Mouse (Mus musculus): ENCODE data around the gene Ppp1r3a.
"Not testable (repeated sequence)": the region's sequence is repeated elsewhere in the genome, so short reads cannot be mapped to it uniquely, and the experiment has no call there.

Ppp1r3a gene

DNA sequence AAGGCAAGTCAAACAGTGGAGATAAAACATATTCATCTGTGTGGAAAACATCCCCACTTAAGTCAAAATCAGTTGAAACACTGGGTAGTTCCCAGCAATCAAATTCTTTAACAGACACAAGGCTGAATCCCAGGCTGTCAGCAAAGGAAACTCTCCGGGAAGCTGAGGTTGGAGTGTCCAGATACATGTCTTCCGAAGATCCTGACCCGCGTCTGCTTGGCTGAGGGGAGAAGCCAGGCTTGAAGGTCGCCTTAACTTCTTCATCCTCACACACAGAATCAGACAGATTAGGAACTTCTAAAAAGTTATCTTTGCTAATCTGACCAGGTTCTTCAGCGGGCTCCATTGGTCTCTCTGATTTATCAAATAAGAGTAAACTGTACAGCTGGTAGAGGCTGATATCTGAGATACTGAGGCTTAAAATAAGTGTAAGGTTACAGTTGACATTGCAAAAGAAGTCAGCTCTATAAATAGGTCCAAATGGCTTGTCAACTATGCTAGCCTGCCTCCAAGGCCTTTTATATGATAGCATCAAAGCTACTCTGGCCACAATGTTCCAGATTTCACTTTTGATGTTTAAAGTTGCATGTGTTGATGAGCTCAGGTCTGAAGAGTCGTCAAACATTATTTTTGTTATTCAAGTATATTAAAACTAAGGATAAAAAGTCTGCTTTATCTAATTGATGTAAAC is at the start of gene Ppp1r3a:
Gene Ppp1r3a, minus strand, starts transcription at position 374 of the 691 bp plus-strand sequence.
- DNase-seq: no peak

DNA sequence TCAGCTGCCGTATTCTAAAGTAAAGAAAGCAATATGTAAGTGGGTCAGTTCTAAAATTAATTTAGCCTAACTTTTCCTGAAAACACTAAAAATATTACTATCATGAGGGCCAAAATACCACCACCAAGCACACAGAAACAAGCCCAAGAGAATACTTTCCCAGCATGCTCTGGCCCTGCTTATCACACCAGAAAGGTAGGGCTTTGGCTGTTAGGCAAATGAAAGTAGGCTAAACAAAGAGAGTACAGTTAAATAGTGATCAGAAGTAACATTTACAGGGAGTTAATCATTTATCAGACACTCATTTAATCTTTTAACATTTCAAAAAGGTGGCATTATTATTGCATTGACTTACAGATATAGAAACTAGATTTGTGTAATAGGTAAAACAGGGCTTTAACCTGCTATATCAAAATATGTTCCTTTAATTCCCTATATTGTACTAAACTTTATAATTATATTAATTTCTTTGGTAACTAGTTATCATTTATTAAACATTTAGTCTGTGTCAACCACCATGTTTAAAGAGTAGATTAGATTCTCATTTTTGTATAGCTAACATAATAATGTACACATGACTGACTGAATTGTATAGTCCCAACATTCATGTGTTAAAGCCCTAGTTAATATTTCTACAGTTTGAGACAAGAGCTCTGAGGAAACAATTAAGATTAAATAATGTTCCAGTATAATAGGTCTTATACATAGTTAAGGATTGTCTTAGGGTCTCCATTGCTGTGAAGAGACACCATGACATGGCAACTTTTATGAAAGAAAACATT is 32.3 kb upstream of the Ppp1r3a start:
- no peak for DNase-seq

DNA sequence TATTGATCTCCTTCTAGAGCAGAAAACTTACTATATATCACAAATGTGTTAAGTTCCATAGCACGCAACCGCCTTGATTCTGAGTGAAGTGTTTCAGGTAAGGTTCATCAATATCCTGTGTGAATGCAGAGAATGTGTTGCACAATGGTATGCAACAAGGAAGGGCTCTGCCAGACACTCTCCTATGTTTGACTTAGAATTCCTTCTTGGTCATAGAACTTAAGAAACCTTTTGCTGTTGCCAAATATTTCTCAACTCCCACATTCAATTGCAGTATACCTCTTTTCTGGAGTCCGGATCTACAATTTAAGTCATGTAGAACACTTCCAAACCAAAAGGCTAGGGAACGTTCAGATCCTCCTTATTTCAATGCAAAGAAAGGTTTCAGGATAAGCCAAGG is 22.8 kb upstream of the Ppp1r3a start:
- DNase-seq: no peak

DNA sequence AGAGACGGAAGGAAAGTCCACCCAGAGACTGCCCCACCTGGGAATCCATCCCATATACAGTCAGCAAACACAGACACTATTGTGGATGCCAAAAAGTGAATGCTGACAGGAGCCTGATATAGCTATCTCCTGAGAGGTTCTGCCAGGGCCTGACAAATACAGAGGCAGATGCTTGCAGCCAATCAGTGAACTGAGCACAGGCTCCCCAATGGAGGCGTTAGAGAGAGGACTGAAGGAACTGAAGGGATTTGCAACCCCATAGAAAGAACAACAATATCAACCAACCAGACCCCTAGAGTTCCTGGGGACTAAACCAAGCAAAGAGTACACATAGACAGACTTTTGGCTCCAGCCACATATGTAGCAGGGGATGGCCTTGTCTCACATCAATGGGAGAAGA is 16.6 kb upstream of the Ppp1r3a start:
- DNase-seq: no peak

DNA sequence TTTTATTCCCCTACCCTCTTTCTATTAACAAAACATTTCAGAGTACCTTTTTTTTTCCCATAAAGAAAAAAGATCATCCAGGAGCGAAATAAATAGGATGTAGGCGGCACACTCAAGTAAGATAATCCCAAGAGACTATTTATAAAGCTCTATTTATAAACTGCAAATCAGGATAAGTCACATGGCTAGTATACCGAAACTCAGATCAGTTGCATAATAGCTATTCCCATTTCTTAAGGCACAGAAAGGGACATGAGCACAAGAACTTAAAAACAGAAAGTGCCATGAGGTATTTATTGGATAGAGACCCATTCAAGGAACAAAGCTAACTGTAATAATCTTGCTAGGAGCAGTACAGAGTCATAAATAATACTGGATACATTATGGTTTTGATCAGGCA is 2.4 kb upstream of the Ppp1r3a start:
- DNase-seq: no peak

DNA sequence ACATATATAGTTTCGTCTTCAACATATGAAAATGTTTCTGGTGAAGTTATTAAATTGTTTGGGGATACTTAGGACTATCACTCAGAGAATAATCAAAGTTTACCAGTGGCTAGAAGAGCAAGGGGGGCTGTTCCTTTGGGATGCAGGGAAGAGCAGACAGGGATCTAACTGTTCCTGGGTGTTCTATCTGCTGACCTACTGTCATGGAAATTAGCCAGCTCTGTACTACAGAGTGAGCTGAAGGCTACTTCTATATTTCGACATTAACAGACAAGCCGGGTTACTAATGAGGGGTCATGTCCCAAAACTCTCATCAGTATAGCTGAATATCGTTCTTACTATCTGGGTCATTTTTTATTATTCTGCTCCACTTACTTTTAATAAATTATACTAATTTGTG is 1.6 kb downstream of the Ppp1r3a start:
- DNase-seq: no peak

DNA sequence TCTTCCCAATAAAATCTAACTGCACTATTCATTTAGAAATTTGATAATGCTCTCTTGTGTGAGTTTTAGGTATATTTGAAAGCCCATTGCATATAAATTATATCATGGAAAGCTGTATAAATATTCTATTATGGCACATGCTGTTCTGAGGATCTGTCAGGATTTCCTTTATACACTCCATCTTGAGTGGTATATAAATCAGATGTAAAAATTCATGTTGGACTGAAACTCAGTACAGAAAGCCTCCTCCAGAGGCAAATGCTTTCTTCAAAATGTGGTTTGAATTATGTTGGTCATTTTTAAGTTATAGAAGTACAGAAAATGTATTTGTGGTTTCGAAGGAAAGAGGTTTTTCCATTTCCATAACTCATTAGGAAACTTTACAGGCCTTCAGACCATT is 2.9 kb downstream of the Ppp1r3a start:
- DNase-seq: no peak

DNA sequence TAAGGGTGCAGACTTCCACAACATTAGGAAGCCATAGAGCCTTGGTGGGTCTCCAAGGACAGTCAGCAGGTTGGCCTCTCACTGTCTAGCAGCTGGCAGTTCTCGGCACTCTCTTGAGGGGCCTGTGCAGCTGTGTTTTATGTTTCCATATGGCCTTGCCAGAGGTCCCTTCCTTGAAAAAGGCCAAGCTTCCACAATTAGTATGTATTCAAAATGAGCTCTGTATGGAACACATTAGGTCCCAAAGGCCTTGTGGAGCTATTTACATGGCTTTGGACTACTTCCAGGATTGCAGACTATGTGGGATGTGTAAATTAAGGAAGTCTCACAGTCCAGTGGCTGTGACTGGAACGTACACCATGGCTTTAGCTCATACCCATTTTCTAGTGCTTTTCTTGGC is 8.1 kb downstream of the Ppp1r3a start:
- DNase-seq: peak; percentile 24

DNA sequence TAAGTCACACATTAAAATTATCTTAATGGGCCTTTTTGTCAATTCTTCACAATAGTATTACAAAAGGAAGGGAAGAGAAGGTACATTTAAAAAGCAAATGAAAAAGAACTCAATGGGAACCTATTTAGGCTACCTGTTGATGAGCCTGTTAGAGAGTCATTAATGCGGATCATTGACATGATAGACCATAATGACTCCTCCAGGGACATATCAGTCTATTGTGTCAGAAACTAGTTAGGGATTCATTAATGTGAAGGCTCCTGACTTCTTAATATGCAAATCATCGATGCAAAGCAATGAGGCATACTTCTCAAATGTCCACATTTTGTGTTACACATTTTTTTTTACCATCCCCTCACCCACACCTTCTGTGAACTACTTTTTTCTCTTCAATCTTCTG is 19.1 kb downstream of the Ppp1r3a start:
- no peak for DNase-seq

DNA sequence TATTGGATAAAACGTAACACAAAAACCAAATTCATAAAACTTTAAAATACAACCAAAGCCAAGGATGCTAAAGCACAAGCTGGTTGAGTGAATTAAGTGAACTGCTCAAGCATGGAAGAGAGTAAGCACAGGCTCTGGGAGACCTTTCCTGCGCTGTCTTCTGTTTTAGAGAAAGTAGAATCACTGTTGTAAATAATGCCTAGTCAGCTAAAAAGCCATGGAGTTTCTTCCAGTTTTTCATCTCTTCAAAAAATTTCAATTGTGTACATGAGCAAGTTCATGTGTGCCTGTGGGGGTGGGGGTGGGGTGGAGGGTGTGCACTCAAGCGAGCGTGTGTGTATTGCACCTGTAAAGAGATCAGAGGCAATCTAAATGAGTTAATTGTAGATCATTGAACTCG is 24.1 kb downstream of the Ppp1r3a start:
- DNase-seq: no peak

DNA sequence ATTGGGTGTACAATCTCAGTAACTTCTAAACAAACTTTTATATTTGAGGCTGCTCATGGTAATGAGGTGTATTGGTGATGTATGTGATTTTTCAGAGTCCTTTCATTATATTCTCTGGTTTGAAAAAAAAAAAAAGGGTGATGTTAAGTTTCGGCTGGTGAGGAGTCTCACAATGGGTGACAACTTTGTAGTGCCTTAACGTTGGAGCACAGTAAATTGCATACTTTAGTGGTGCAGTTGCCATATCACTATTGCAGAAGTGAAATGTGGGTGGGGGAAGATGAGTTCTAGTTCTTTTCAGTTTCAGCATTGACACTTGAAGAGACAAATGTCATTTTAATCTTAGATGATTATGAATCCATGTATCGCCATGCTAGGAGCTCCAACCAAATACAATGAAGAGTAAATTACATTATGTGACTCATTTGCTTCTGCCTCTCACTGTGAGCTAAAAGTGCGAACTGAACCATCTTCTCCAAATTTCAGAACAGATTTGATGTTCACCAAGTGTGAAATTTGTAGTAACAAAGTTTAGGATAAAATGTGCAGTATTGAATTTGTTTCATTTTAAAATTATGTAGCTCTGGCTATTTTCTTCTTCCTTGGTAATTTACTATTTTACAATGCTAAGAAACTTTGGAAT is 34.2 kb downstream of the Ppp1r3a start:
- no peak for DNase-seq

DNA sequence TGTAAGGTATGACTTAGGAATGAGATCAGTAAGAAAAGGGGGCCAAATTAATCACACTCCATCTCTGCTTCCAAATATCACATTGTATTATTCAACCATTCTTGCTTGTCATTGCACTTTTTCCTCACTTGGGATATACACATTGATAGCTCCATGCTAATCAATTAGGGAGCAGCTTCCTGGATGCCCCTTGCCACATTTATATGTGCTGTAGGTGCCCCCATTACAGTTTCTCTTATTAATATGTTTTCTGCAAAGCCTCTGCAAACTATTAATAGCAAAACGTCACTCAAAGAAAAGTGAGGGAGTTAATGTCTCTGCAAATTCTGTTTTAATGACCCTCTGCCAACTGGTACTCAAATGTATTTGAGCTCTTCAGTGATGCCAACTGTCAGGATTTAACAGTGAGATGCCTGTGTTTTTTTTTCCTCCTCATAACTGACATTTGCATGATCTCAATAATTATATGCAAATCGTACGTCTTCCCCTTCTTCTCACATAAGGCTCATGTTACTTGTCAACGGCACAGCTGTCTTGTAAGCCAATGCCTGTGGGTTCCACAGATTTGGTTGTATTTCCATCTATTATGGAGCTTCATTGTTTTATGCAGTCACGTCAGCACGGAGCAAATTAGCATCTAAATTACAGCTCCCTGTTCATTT is 34.8 kb downstream of the Ppp1r3a start:
- DNase-seq: no peak

DNA sequence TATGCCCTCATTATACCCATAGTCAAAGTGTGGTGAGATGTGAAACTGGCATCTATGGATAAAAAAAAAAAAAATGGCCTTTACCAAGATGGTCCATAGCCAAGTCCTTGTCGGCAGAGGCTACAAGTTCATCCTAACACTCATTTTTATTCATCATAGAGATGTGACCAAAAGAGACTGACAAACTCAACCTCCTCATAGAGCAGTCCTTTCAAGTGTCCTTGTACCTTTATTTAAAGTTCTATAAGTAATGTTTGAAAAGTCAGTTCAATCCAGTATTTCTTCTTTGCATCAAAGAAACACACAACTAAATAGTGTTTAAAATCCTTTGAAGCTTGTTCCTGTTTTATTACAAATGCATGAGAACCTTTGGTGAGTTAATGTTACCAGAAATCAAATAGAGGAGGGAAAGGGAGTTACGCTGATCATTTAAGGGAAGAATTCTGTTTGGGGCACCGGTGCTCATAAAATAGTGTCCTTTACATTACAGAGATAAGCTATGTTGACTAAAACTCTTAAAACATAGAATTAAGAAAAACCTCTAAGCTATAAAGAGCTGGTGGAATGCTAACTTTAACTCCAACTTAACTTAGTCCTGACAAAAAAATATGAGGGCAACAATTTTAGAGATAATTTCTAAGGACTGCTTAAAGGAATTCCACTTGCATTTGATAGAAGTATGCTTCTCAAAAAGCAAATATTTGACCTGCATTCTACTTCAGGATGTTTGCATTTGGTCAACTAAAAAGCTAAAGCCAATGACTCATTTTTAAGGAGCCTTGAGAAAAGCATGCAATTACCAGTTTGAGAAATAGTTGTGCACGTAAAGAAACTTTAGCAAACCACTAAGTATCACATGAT is 39.7 kb downstream of the Ppp1r3a start:
- no peak for DNase-seq

DNA sequence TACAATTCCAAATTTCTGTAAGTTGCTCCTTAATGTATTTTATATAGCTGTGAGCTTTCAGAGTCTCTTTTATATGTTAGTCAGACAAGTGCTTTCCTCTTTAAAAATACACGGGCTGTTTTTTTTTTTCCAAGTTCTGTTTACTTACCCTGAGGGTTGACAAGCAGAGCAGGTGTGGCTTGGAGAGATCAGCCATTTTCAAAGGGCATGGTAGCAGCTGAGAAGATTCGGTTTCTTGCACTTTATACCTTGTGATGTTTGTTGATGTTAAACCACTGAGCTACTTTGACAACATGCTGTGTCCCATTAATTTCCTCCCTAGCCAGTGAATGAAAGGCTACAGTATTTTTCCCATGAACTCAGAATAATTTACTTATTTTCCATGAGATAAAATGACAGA is 42.9 kb downstream of the Ppp1r3a start:
- DNase-seq: no peak

DNA sequence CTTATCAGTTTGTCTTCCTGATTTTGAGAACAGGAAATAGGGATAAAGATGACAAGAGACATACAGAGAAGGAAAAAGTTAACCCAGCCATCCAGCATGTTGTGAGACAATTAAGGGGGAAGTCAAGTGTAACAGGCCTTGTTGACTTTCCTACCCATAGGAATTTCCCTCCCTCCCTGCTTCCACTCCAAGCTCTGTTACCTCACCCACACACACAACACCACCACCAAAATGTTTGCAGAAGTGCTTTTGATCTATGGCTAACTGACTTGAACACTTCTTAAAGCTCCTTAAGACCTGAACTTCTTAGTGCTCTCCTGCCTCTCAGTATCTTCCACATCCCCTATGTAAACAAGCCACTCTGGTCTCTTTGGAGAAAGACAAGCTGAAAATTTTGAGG is 55.0 kb downstream of the Ppp1r3a start:
- DNase-seq: no peak

DNA sequence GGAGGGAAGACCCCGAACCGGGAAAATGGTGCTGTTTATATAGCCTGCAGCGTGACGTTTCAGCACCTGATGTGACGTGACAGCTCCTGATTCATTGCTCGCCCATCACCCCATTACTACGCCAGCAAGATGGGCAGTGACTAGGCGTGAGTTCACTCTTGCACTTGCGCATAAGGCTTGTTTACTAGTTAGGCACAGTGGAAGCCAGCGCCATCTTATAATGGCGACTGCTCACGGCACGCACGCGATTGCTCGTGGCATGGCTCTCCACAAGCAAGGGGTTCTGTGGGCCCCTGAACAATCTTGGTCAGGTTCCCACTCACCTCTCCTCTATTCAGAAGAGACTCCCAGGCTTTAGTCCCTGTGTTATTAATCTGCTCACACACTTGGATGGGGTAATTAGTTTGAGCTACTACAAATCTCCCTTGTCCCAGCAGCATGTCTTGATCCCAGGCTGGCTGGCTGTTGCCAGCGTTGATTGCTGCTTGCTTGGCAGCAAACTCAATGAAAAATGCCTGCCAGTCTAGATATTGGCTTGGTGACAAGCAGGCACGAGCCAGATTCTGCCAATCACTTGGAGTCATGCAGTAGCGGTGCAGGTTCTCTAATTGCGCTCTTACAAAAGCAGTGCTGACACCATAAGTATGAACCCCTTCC is 75.7 kb downstream of the Ppp1r3a start:
- DNase-seq: not testable (repeated sequence)

DNA sequence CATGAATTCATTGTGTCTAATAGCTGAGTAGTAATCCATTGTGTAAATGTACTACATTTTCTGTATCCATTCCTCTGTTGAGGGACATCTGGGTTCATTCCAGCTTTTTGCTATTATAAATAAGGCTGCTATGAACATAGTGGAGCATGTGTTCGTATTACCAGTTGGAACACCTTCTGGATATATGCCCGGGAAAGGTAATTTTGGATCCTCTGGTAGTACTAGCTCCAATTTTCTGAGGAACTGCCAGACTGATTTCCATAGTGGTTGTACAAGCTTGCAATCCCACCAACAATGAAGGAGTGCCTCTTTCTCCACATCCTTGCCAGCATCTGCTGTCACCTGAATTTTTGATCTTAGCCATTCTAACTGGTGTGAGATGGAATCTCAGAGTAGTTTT is 86.1 kb downstream of the Ppp1r3a start:
- not testable (repeated sequence) for DNase-seq

DNA sequence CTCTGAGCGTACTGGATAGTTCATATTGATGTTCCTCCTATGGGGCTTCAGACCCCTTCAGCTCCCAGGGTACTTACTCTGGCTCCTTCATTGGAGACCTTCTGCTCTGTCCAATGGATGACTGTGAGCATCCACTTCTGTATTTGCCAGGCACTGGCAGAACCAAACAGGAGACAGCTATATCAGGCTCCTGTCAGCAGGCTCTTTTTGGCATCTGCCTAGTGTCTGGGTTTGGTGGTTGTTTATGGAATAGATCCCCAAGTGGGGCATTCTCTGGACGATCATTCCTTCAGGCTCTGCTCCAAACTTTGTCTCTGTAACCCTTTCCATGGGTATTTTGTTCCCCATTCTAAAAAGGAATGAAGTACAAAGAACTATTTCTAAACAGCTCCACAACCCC is 87.4 kb downstream of the Ppp1r3a start:
- DNase-seq: not testable (repeated sequence)

All from kidney, postnatal 10 days (tissue).